Mouse (Mus musculus) hindbrain, embryonic 11.5 days (tissue): ENCODE results near the gene Bbs9. TPM values are rescaled to one million over a fixed set of nuclear protein-coding genes. Genes with fewer than 3 reads are reported as not detected.

Experiments
- ATAC-seq: fragments of 200-750 bp; cut with Nextera tagmentation; 2 replicates; pipeline ENCODE4 v1.8.0; 2017; ENCODE audit warnings: mild to moderate bottlenecking, moderate TSS enrichment, moderate library complexity; ENCODE audit not compliant: low FRiP score
- DNase-seq: peaks from one replicate; pipeline ENCODE4 v3.0.0-alpha.2; 2015; ENCODE audit warnings: low spot score
- H3K27ac ChIP-seq: fragments of 300-500 bp; sonication (generic); 2 replicates; pipeline ENCODE4 v1.5.1; 2014; ENCODE audit warnings: mild to moderate bottlenecking, low read depth, low read length
- H3K27me3 ChIP-seq: fragments of 300-500 bp; sonication (generic); 2 replicates; pipeline ENCODE4 v1.6.1; 2014; ENCODE audit warnings: mild to moderate bottlenecking, low read length, moderate library complexity, mixed read lengths; ENCODE audit not compliant: control insufficient read depth, insufficient read depth
- H3K36me3 ChIP-seq: fragments of 300-500 bp; sonication (generic); 2 replicates; pipeline ENCODE4 v1.6.1; 2014; ENCODE audit warnings: mild to moderate bottlenecking, low read length, moderate library complexity, mixed read lengths; ENCODE audit not compliant: control insufficient read depth, insufficient read depth
- H3K4me1 ChIP-seq: fragments of 300-500 bp; sonication (generic); replicated peaks from 2 replicates; pipeline ENCODE4 v1.6.1; 2014; ENCODE audit warnings: low read length, mixed read lengths; ENCODE audit not compliant: control insufficient read depth, insufficient read depth
- H3K4me2 ChIP-seq: fragments of 300-500 bp; sonication (generic); replicated peaks from 2 replicates; pipeline ENCODE4 v1.6.1; 2014; ENCODE audit warnings: mild to moderate bottlenecking, low read depth, low read length
- H3K4me3 ChIP-seq: fragments of 300-500 bp; sonication (generic); 2 replicates; pipeline ENCODE4 v1.5.1; 2014; ENCODE audit warnings: low read depth, low read length
- H3K9ac ChIP-seq: fragments of 300-500 bp; sonication (generic); 2 replicates; pipeline ENCODE4 v1.6.1; 2014; ENCODE audit warnings: low read depth, low read length
- H3K9me3 ChIP-seq: fragments of 300-500 bp; sonication (generic); 2 replicates; pipeline ENCODE4 v1.6.1; 2016; ENCODE audit warnings: low read length; ENCODE audit not compliant: control insufficient read depth
- WGBS: fragments of 180-500 bp; shearing (Covaris S2); extraction: QIAGEN DNeasy Blood & Tissue Kit; methylation state at CpG from one replicate; pipeline ENCODE4 v1.1.7; 2014; 5-methylcytosine and 5-hydroxymethylcytosine counted together
- polyA plus RNA-seq: library from polyadenylated mRNA; unstranded; fragments of >200 nt; fragmentation: Nextera tagmentation; extraction: Ambion mirVana; gene quantifications from 2 replicates; pipeline ENCODE4 v1.2.1, GENCODE M21; 2014

The Bbs9 gene
- polyA plus RNA-seq, 1 experiment from 2014 or later: 16.9 TPM

- ATAC-seq (no peak), DNase-seq (no peak)
- 68% methylated on average over 3 of the region's 3 CpGs for WGBS
- Histone ChIP-seq H3K36me3 (no peaks in the 10 kb centered on the region), H3K27ac (no peak overlapping the region), H3K9me3 (no peaks in the 10 kb centered on the region), H3K9ac (no peak overlapping the region), H3K4me3 (no peak overlapping the region), H3K4me1 (no peaks in the 10 kb centered on the region), H3K4me2 (no peak overlapping the region), H3K27me3 (no peaks in the 10 kb centered on the region; the same call in 1 of the 2 replicates)
These were observed 348.3 kb downstream of the Bbs9 start for GRCm38 (mm10) chr9:22823856-22824255.

GRCm38 (mm10) chr9:22824910-22825309, 349.4 kb downstream of the Bbs9 start:
- no peaks in the 10 kb centered on the region for H3K36me3 ChIP-seq
- no peak overlapping the region for H3K4me3 ChIP-seq
- H3K4me2 ChIP-seq: no peak overlapping the region
- no peak for DNase-seq
- H3K9me3 ChIP-seq: no peaks in the 10 kb centered on the region
- 30% methylated on average over 8 of the region's 8 CpGs for WGBS
- no peak for ATAC-seq
- no peaks in the 10 kb centered on the region; the same call in 1 of the 2 replicates for H3K27me3 ChIP-seq
- no peak overlapping the region for H3K27ac ChIP-seq
- no peak overlapping the region for H3K9ac ChIP-seq
- no peaks in the 10 kb centered on the region for H3K4me1 ChIP-seq

- no peaks in the 10 kb centered on the region; the same call in 1 of the 2 replicates for H3K27me3 ChIP-seq
- H3K9ac ChIP-seq: no peak overlapping the region
- H3K4me3 ChIP-seq: no peak overlapping the region
- no peaks in the 10 kb centered on the region for H3K4me1 ChIP-seq
- H3K9me3 ChIP-seq: no peaks in the 10 kb centered on the region
- WGBS: 82% methylated on average over 3 of the region's 3 CpGs
- DNase-seq (no peak), ATAC-seq (no peak)
- H3K4me2 ChIP-seq: no peak overlapping the region
- H3K36me3 ChIP-seq: no peaks in the 10 kb centered on the region
- no peak overlapping the region for H3K27ac ChIP-seq
These were observed 351.1 kb downstream of the Bbs9 start for GRCm38 (mm10) chr9:22826571-22826990.

- H3K36me3 ChIP-seq: no peaks in the 10 kb centered on the region
- no peak for DNase-seq
- WGBS: 65% methylated on average over 2 of the region's 2 CpGs
- no peak for ATAC-seq
- H3K27me3 ChIP-seq: no peaks in the 10 kb centered on the region; the same call in 1 of the 2 replicates
- H3K4me2 ChIP-seq: no peak overlapping the region
- no peaks in the 10 kb centered on the region for H3K9me3 ChIP-seq
- H3K27ac ChIP-seq: no peak overlapping the region
- no peak overlapping the region for H3K9ac ChIP-seq
- H3K4me1 ChIP-seq: no peaks in the 10 kb centered on the region
- no peak overlapping the region for H3K4me3 ChIP-seq
These were observed 351.8 kb downstream of the Bbs9 start for GRCm38 (mm10) chr9:22827176-22827770.

- Histone ChIP-seq H3K4me3 (no peak overlapping the region), H3K36me3 (no peaks in the 10 kb centered on the region), H3K9ac (no peak overlapping the region), H3K27ac (no peak overlapping the region), H3K27me3 (no peaks in the 10 kb centered on the region; the same call in 1 of the 2 replicates), H3K4me2 (no peak overlapping the region), H3K9me3 (no peaks in the 10 kb centered on the region), H3K4me1 (no peaks in the 10 kb centered on the region)
- WGBS: 79% methylated on average over 21 of the region's 21 CpGs
- ATAC-seq (peak; percentile 51; the same call in 1 of the 2 replicates), DNase-seq (no peak)
These were observed 353.9 kb downstream of the Bbs9 start for GRCm38 (mm10) chr9:22829212-22829960.

- no peak overlapping the region for H3K27ac ChIP-seq
- 0 out of 2 replicates have a peak, but pooled peaks cover 3% of the 10 kb centered on the region for H3K4me1 ChIP-seq
- H3K27me3 ChIP-seq: no peaks in the 10 kb centered on the region
- H3K4me2 ChIP-seq: no peak overlapping the region
- no peaks in the 10 kb centered on the region for H3K9me3 ChIP-seq
- H3K4me3 ChIP-seq: no peak overlapping the region
- no peak for DNase-seq
- H3K36me3 ChIP-seq: no peaks in the 10 kb centered on the region
- ATAC-seq: no peak
- no peak overlapping the region for H3K9ac ChIP-seq
- WGBS: 100% methylated on average over 1 of the region's 1 CpGs
These were observed 359.5 kb downstream of the Bbs9 start for GRCm38 (mm10) chr9:22834994-22835512.

- H3K4me2 ChIP-seq: no peak overlapping the region
- H3K27ac ChIP-seq: 0 out of 2 replicates have a peak overlapping the region, but pooled peaks have one; percentile 33
- no peak for DNase-seq
- peak; percentile 59; the same call in 1 of the 2 replicates for ATAC-seq
- no peaks in the 10 kb centered on the region for H3K36me3 ChIP-seq
- 31% methylated on average over 6 of the region's 6 CpGs for WGBS
- H3K9me3 ChIP-seq: no peaks in the 10 kb centered on the region
- no peak overlapping the region for H3K4me3 ChIP-seq
- no peaks in the 10 kb centered on the region for H3K27me3 ChIP-seq
- H3K4me1 ChIP-seq: 0 out of 2 replicates have a peak, but pooled peaks cover 3% of the 10 kb centered on the region
- no peak overlapping the region; the same call in 1 of the 2 replicates for H3K9ac ChIP-seq
These were observed 361.5 kb downstream of the Bbs9 start for GRCm38 (mm10) chr9:22837000-22837399.

GRCm38 (mm10) chr9:22837702-22838210, 362.2 kb downstream of the Bbs9 start:
- H3K9me3 ChIP-seq: no peaks in the 10 kb centered on the region
- no peak overlapping the region for H3K27ac ChIP-seq
- H3K36me3 ChIP-seq: no peaks in the 10 kb centered on the region
- no peak overlapping the region for H3K9ac ChIP-seq
- peak; percentile 53; the same call in 1 of the 2 replicates for ATAC-seq
- 21% methylated on average over 4 of the region's 4 CpGs for WGBS
- H3K27me3 ChIP-seq: no peaks in the 10 kb centered on the region
- no peak overlapping the region for H3K4me2 ChIP-seq
- no peak overlapping the region for H3K4me3 ChIP-seq
- H3K4me1 ChIP-seq: 0 out of 2 replicates have a peak, but pooled peaks cover 3% of the 10 kb centered on the region
- DNase-seq: peak; percentile 18
